Mouse (Mus musculus) liver, adult (tissue): ENCODE data around the gene Ptgis.

ENCODE experiments used
- GATA4 ChIP-seq: IDR thresholded peaks from 2 replicates; pipeline ENCODE4 v1.6.1; 2014; ENCODE audit warnings: mild to moderate bottlenecking, low read length; ENCODE audit not compliant: insufficient replicate concordance

The Ptgis gene

DNA sequence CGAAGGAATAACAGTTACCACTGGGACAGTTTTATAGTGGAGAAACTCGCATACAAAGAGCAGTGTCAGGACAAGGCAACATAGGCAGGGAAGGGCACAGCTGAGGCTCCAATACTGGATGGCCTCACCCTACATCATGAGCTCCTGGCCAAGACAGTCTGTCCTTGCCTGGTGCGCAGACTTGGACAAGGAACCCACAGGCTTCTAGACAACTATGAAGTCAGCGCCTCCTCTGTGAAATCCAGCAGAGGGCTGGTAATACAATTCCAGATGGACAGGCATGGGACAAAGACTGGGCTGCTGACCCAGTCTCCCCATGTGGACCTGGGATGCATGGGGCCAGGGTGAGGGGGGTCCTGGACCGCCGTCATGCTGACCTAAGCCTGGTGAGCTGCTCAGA, 16.2 kb downstream of the Ptgis start:
- no peak for TF ChIP-seq GATA4

GRCm38 (mm10) chr2:167222152-167222551, 18.3 kb downstream of the Ptgis start:
- no peak for TF ChIP-seq GATA4

GRCm38 (mm10) chr2:167221159-167221845, 19.1 kb downstream of the Ptgis start:
- TF ChIP-seq GATA4, result no peak

DNA sequence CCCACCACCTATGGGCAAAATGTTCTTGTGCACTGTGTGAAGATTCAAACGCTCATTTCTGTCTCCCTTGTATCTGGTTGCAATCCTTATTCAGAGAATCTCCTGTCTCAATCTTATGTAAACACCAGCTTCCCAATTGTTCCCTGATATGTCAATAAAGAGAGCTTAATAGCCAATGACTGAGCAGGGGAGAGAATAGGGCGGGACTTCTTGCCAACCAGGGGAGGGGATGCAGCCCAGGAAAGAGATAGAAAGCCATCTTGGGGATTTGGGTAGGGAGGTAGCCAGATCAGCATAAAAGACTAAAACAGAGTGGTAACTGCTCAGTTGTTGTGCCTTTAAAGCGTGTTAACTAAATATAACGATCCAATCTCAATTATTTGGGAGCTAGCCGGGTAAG, 19.7 kb downstream of the Ptgis start:
- TF ChIP-seq GATA4, result no peak

GRCm38 (mm10) chr2:167219154-167219775, 21.1 kb downstream of the Ptgis start:
- TF ChIP-seq GATA4, result no peak

- TF ChIP-seq GATA4, result no peak
Measured at GRCm38 (mm10) chr2:167213666-167214065, 26.7 kb downstream of the Ptgis start.

DNA sequence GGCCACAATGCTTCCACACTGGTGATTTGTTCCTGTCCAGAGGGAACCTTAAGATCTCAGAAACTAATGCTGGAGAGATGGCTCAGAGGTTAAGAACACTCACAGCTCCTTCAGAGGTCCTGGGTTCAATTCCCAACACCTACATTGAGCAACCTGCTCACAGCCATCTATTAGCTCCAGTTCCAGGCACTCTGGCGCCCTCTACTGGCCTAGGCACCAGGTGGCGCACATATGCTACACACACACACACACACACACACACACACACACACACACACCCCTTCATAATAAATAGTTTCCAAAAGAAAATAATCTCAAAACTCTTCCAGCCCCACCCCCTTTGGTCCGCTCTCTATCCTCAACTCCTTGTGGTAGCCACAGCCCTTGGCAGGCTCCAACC, 27.3 kb downstream of the Ptgis start:
- TF ChIP-seq GATA4, result no peak

DNA sequence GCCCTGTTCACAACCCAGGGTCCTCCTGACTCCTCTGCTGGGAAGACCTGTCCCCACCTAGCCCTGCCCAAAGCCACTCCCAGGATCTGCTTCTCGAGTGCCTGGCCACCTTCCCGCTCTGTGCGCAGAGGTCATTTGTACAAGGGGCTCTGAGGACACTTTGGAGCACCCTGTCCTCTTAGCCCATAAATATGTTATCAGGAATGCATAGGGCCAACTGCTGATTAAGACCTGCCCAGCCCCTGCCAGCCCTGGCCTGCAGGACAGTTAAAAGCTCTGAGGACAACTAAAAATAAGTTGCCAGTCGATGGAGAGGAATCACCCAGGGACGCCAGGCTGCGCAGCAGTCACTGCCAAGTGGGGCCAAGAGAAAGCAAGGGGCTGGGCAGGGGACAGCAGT, 27.9 kb downstream of the Ptgis start:
- TF ChIP-seq GATA4, result no peak

DNA sequence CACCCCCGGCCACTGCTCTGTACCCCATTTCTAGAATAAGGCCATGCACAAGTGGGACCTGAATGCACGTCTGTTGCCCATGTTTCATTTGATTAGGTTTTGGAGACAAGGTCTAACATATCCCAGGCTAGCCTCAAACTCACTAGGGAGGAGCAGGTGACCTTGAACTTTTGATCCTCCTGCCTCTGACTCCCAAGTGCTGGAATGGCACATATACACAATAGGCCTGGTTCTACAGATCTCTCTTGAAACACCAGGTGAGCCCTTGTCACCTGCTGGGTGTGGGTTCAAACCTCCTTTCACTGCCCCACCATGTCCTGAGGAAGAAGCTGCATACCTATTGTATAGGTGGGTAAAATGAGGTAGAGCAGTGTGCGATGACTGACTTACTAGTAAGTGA, 28.3 kb downstream of the Ptgis start:
- no peak for TF ChIP-seq GATA4

- no peak for TF ChIP-seq GATA4
Measured at GRCm38 (mm10) chr2:167209900-167210299, 30.5 kb downstream of the Ptgis start.

- peak; percentile 52; the same call in 1 of the 2 replicates for TF ChIP-seq GATA4
Measured at GRCm38 (mm10) chr2:167208984-167209383, 31.4 kb downstream of the Ptgis start.

DNA sequence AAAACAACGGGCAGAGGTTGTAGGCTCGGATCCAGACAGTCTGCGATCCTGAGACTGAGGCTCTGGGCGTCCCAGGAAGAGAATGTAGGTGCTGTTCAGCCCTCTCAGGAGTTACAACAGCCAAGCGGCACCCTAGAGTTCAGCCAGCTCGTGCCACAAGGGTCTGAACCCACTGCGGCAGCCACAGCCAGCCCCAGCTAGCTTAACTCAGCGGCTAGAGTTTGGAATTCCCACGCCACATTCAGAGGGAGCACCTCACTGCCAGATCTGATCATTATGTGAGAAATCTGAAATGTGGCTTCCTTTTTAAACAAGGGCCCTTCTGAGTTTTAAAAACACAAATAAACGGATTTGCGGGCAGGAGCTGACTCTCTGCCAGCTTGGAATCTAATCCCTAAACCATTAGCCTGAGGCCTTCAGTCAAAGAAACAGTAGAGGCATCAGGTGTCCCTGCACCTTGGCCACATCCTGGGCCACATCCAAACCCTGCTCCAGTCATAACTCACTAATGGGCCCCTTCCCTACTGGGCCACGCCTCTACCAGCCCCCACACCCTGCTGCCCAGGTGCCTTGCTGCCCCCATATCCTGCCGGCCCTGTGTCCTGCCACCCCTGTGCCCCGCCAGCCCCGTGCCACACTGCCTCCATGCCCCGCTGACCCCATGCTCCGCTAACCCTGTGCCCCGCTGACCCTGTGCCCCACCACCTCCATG, 34.3 kb downstream of the Ptgis start:
- no peak for TF ChIP-seq GATA4

DNA sequence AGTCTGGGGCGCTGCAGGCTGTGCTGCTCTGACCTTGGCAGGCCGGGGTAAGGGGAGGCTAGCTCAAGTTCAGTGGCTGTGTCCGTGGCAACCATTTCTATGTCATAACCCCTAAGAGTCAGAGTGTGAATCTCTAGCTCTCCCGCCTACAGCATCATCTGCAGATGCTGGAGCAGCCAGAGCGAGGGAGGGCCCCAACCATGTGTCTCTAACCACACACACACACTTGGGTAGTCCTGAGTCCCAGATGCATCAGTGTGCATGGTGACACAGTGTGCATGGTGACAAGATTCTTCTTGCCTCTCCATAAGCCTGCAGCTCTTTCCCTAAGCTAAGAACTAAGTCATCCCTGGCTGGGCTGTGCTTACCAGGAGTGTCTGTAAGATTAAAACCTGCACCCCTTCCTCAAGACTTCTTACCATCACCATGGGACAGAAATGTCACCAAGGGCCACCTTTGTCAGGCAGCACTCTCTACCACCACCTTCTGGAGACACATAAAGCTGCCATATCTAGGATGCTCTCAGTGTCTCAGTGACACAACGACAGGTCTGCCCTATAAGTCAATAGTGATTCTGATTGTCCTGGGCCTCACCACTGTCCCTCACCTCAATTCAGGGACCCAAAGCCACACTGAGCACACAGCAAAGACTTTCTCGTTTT, 36.8 kb downstream of the Ptgis start:
- no peak for TF ChIP-seq GATA4

DNA sequence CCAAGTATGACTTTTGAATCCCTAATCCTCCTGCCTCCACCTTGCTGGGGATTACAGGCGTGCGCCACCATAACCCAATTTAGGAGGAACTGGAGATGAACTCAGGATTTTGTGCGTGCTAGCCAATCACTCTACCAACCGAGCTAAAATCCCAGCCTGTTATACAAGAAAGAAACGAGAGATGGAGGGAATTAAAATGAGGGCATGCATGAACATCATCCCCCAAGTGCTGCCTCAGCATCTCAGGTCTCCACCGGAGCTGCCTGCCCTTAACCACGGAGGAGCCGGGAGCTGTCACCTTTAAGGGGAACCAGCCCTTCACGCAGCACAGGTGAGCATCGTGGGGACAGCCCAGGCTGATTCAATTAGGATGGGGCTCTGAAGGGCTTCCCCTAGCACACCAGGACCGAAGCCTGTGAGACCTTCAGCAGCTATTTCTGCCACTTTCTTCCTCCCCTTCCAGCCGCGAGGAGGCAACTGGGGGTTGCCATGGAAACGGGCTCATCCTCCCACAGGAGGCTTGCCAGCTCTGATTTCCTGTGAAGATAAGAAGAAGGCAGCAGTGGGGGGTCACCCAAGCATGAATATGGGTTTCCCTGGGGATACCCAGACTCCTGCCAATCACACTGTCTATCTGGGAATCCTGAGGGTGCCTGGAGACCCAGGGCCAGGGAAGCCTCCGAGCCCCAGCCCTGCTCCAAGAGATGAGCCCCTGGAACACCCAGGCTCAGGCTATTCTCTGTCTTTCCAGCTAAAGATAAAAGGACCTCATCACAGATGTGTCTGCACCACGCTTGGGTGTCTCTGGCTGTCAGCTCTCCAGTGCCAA, 38.7 kb downstream of the Ptgis start:
- TF ChIP-seq GATA4, result no peak

DNA sequence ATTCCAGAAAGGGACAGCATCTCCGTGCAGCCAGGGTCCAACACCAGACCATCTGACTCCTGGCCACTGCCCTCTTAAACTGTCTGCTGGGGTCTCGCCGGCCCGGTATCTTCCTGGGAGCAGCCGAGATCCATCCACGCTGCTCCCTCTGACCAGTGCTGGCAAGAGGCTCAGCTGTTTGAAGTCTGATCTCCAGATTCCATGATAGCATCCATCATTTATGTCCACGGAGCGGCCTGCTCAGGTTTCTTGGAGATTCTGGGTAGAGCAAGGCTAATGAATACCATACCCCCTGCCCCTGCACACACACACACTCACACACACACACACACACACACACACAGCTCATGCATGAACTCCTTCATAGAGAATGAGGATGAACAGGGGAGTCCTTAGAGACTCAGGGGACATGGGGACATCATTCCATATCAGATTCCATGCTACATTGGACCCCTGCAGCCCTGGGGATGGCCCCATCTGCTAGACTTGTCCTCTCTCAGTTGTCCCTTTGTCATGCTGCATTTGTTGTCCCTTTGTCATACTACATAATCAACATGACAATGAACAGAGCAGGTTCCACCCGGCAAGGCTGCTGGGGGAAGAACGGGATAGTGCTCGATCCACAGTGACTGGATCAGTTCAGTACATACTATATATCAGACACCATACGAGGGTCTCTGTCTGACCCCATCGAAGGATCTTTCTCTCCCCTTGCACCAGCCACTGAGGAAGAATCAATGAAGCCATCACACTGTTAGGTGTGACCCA, 41.6 kb downstream of the Ptgis start:
- no peak for TF ChIP-seq GATA4

- no peak for TF ChIP-seq GATA4
Measured at GRCm38 (mm10) chr2:167193361-167193760, 47.0 kb downstream of the Ptgis start.
